Comparison of ENCODE assay signal across 12 mouse cellular contexts in genomic region chr12:108220621-108221020, GRCm38 (mm10). TPM values are rescaled to one million over a fixed set of nuclear protein-coding genes. Genes with fewer than 3 reads are reported as not detected.
DNase-seq lines count a peak whose midpoint lies in the region; ATAC-seq and TF ChIP-seq lines count a peak whose summit lies in the region.
"Had no signal": no experiment of that assay in that cellular context is flagged by ENCODE, and none has a peak within 500 bp of the region (broad histone marks: within the 10 kb centered on the region; RNA-seq: fewer than 3 reads in every experiment).

No protein-coding gene starts in this region.

- H3K36me3 ChIP-seq in hindbrain, embryonic 11.5 days (ENCODE audit: control insufficient read depth, insufficient read depth, low read length), result no peaks in the 10 kb centered on the region
- no peaks in the 10 kb centered on the region for H3K36me3 ChIP-seq in midbrain, embryonic 12.5 days
- H3K36me3 ChIP-seq: liver, embryonic 12.5 days had no signal

- no peak overlapping the region for H3K9ac ChIP-seq in hindbrain, embryonic 11.5 days (ENCODE audit: low read depth, low read length)
- H3K9ac ChIP-seq in midbrain, embryonic 12.5 days (replicated peaks), result 0 out of 2 replicates have a peak overlapping the region, but pooled peaks have one; percentile 15
- H3K9ac ChIP-seq: liver, embryonic 12.5 days had no signal

- no peaks in the 10 kb centered on the region for H3K27me3 ChIP-seq in hindbrain, embryonic 11.5 days (ENCODE audit: control insufficient read depth, insufficient read depth, low read length)
- no peaks in the 10 kb centered on the region for H3K27me3 ChIP-seq in midbrain, embryonic 12.5 days
- H3K27me3 ChIP-seq: liver, embryonic 12.5 days; Patski had no signal

- TF ChIP-seq CTCF in brain, embryonic 14.5 days (IDR thresholded peaks at IDR 0.05; ENCODE audit: borderline replicate concordance, extremely low read depth, insufficient read depth, insufficient read length), result no peak

- TF ChIP-seq POLR2A in brain, embryonic 14.5 days (IDR thresholded peaks at IDR 0.05; ENCODE audit: borderline replicate concordance, extremely low read depth, insufficient read depth, insufficient read length, poor library complexity, severe bottlenecking), result no peak

- no peaks in the 10 kb centered on the region for H3K9me3 ChIP-seq in hindbrain, embryonic 11.5 days (ENCODE audit: control insufficient read depth, low read length)
- no peaks in the 10 kb centered on the region for H3K9me3 ChIP-seq in midbrain, embryonic 12.5 days
- H3K9me3 ChIP-seq: liver, embryonic 12.5 days had no signal

- DNase-seq in cerebellum, adult 9-11 months, result peak; percentile 72
- DNase-seq in cerebellum, postnatal 14 days, result no peak
- peak; percentile 81 for DNase-seq in brain, embryonic 14.5 days (ENCODE audit: low read depth)
- DNase-seq in hindbrain, embryonic 11.5 days (ENCODE audit: low spot score), result no peak
- no peak for DNase-seq in liver
- no peak for DNase-seq in adrenal gland, adult 18-20 months (ENCODE audit: low spot score in 2 of 2)
- DNase-seq: B cell, adult 2 months had no signal

- WGBS in hindbrain, embryonic 11.5 days, result 72% methylated on average over 12 of the region's 12 CpGs
- WGBS in midbrain, embryonic 12.5 days, result 75% methylated on average over 12 of the region's 12 CpGs

- H3K4me1 ChIP-seq in hindbrain, embryonic 11.5 days (replicated peaks; ENCODE audit: control insufficient read depth, insufficient read depth, low read length), result peaks cover 24% of the 10 kb centered on the region
- H3K4me1 ChIP-seq in midbrain, embryonic 12.5 days, result peaks cover 80% of the 10 kb centered on the region

- H3K4me2 ChIP-seq in hindbrain, embryonic 11.5 days (replicated peaks; ENCODE audit: low read depth, low read length), result no peak overlapping the region
- H3K4me2 ChIP-seq in midbrain, embryonic 12.5 days (replicated peaks), result no peak overlapping the region
- H3K4me2 ChIP-seq: liver, embryonic 12.5 days had no signal

- ATAC-seq in hindbrain, embryonic 11.5 days (ENCODE audit: low FRiP score), result 0 out of 2 replicates have a peak, but pooled peaks have one; percentile 3
- no peak; the same call in 1 of the 2 replicates for ATAC-seq in midbrain, embryonic 12.5 days (ENCODE audit: low FRiP score, low read depth)
- ATAC-seq in monocyte, adult 5-6 weeks (replicated peaks; ENCODE audit: insufficient number of reproducible peaks, low FRiP score, low TSS enrichment, poor library complexity, severe bottlenecking), result no peak
- ATAC-seq: liver, embryonic 12.5 days; Patski had no signal

- H3K27ac ChIP-seq in hindbrain, embryonic 11.5 days (ENCODE audit: low read depth, low read length), result 0 out of 2 replicates have a peak overlapping the region, but pooled peaks have one; percentile 10
- H3K27ac ChIP-seq in midbrain, embryonic 12.5 days (replicated peaks), result peak overlapping the region; percentile 39
- H3K27ac ChIP-seq: liver, embryonic 12.5 days; macrophage had no signal

- H3K4me3 ChIP-seq in hindbrain, embryonic 11.5 days (ENCODE audit: low read depth, low read length), result no peak overlapping the region
- no peak overlapping the region for H3K4me3 ChIP-seq in midbrain, embryonic 12.5 days
- H3K4me3 ChIP-seq: liver, embryonic 12.5 days had no signal

RNA-seq across cellular contexts. Expression of gene Ccnk, which starts 41.2 kb away (rescaled TPM):
- polyA plus RNA-seq in brain, embryonic 14.5 days (2012; rRNA removed), result 28.2 and 41.3 TPM in 2 replicates
- 8.6 and 10.6 TPM in 2 replicates for polyA plus RNA-seq in hindbrain, embryonic 11.5 days (2014; fragmentation: Nextera tagmentation; extraction: Ambion mirVana)
- 3.8 and 4.0 TPM in 2 replicates for polyA plus RNA-seq in midbrain, embryonic 12.5 days (2016; fragmentation: Nextera tagmentation; extraction: Ambion mirVana)
- total RNA-seq in monocyte, adult 5-6 weeks (2017), result 22.4 to 31.4 TPM (median 26.9 TPM) in 3 replicates
- 10 to 100 TPM; 29.2 to 31.1 TPM for total RNA-seq in adrenal gland, adult 18-20 months (2021)

RNA-seq across cellular contexts. Expression of gene Setd3, which starts 41.5 kb away (rescaled TPM):
- polyA plus RNA-seq in brain, embryonic 14.5 days (2012; rRNA removed), result 65.5 and 72.6 TPM in 2 replicates
- 90.7 and 92.1 TPM in 2 replicates for polyA plus RNA-seq in hindbrain, embryonic 11.5 days (2014; fragmentation: Nextera tagmentation; extraction: Ambion mirVana)
- polyA plus RNA-seq in midbrain, embryonic 12.5 days (2016; fragmentation: Nextera tagmentation; extraction: Ambion mirVana), result 97.7 and 99.4 TPM in 2 replicates
- 101 to 135 TPM (median 121 TPM) in 3 replicates for total RNA-seq in monocyte, adult 5-6 weeks (2017)
- total RNA-seq in adrenal gland, adult 18-20 months (2021), result 100 to 1,000 TPM; 101 to 127 TPM

RNA-seq across cellular contexts. Expression of gene Ccdc85c, which starts 54.6 kb away (rescaled TPM):
- 34.0 and 48.9 TPM in 2 replicates for polyA plus RNA-seq in brain, embryonic 14.5 days (2012; rRNA removed)
- polyA plus RNA-seq in hindbrain, embryonic 11.5 days (2014; fragmentation: Nextera tagmentation; extraction: Ambion mirVana), result 17.2 and 17.8 TPM in 2 replicates
- 17.0 and 21.6 TPM in 2 replicates for polyA plus RNA-seq in midbrain, embryonic 12.5 days (2016; fragmentation: Nextera tagmentation; extraction: Ambion mirVana)
- total RNA-seq in monocyte, adult 5-6 weeks (2017), result 0.32 to 1.4 TPM in 2 of 3 replicates, not detected in the other
- 10 to 100 TPM; 21.3 to 22.9 TPM for total RNA-seq in adrenal gland, adult 18-20 months (2021)

Comparison
In these comparisons a context has a peak if more than half of its experiments do, and no peak if none do; other contexts are left out.
1. DNase-seq: peak in cerebellum, adult 9-11 months (single experiment) and brain, embryonic 14.5 days (single experiment); none in cerebellum, postnatal 14 days (0 of 2), hindbrain, embryonic 11.5 days (single experiment), liver (single experiment) and adrenal gland, adult 18-20 months (0 of 2).